Mouse (Mus musculus): ENCODE measurements at regions not wholly inside any gene's neighbourhood (a gene's known extent, or its start where the extent isn't known, plus 50 kb on each side); places are given as distances from the start of the nearest gene placed in this dataset.

- TF ChIP-seq CTCF (IDR thresholded peaks at IDR 0.05; ENCODE audit: extremely low read depth, insufficient read depth, low read length) (no peak), POLR2A (IDR thresholded peaks at IDR 0.05; ENCODE audit: extremely low read depth, insufficient read depth, low read length) (no peak)
These were observed 389.4 kb upstream of the 9430069I07Rik start for GRCm38 (mm10) chr15:34747111-34747510.
